Mouse (Mus musculus) lung, postnatal 14 days (tissue): ENCODE measurements at regions not wholly inside any gene's neighbourhood (a gene's known extent, or its start where the extent isn't known, plus 50 kb on each side); places are given as distances from the start of the nearest gene placed in this dataset.

Experiments used
- DNase-seq: peaks from one replicate; pipeline ENCODE4 v3.0.0; 2021

DNA sequence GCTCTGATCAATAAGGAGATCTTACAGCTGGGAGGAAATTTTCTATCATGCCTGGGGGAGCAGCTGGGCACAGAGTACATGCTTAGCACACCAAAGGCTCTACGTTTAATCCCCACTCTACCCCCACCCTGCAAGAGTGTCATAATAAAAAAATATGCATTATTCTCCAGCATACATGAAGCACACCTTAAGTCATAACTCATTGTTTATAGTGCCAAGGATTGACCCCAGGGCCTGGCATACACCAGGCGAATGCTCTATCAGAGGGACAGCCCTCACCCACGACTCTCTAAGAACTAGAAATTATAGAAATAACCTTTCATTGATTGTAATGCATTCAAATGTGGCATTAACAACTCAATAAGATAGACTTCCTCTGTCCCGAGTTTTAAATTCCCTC, 59.4 kb upstream of the Ppp2r5c start:
- no peak for DNase-seq

GRCm38 (mm10) chr12:110389439-110389838, 57.5 kb upstream of the Ppp2r5c start:
- DNase-seq: no peak

DNA sequence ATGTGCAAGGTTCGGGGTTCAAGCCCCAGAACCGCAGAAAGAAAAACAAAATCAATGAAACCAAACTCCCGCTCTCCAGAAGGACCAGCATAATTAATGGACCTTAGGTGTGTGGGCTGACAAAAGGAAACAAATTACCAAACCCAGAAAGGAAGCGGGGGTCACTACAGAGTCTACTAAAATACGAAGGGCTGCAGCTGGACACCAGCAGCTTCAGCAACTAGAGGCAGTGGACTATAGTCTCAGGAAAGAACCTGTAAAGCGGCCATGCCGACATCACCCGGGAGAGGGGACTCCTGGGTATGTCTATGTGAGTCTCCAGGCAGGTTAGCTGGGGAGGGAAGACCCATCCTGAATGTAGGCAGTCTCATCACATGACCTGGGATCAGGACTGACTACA, 55.5 kb upstream of the Ppp2r5c start:
- DNase-seq: no peak

GRCm38 (mm10) chr12:110393555-110393954, 53.4 kb upstream of the Ppp2r5c start:
- no peak for DNase-seq
